Mouse (Mus musculus) heart, postnatal 14 days (tissue): ENCODE results near the gene 4931414P19Rik. TPM values are rescaled to one million over a fixed set of nuclear protein-coding genes. Genes with fewer than 3 reads are reported as not detected.

Experiments used
- DNase-seq, 2 experiments: peaks; one replicate each; pipeline ENCODE4 v3.0.0; 2021 to 2022
- intact Hi-C: fragments of 180-260 bp; cut with DNase I; formaldehyde crosslinking; loops from one replicate; pipeline ENCODE4 v1.15.1; 2025
- microRNA-seq, 2 experiments: library from miRNA; unstranded; fragments of <30 nt; microRNA quantifications; one replicate each; pipeline ENCODE4 v1.2.0; 2021 to 2022
- total RNA-seq, 2 experiments: library from RNA; stranded (reverse); gene quantifications; 2 replicates each; pipeline ENCODE4 v1.2.3; 2021

The 4931414P19Rik gene
- total RNA-seq, 2 experiments from 2014 or later: 5.0 to 6.0 TPM

DNA sequence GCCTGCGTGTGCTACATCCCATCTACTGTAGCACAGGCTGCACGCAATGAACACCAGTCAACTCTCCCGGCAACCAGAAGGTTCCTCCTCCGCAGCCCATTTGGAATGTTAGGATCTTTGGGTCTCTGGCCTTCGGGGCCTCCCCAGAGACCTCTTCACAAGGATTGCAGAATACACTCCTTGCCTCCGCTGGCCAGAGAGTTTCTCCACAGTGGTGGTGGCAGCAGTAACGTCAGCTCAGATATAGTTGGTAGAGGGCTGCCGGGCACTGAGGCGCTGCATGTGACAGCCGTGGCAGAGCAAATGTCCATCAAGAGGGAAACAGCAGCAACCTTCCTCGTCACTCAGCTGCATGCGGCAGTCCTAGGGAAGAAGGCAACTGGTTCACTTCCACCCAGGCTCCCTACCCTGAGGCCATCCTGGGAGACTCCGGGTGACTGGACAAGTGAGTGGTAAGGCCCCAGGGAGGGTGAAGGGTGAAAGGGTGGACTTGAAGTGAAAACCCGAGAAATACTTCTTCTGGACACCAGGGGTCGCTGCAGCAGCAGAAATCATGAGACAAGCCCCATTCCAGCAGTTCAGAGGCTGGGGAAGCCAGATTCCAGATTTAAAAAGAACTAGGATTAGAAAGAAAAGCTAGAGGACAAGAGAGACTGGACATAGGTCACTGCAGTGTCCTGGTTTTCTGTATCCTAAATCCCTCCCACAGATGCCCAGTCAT, 36.9 kb downstream of the 4931414P19Rik start:
- DNase-seq: peak; percentile 76 to 83
- intact Hi-C loops: loop anchor here (1.0 to 5.0 kb wide), 2 partner anchors 72 to 133 kb away; partner anchors contain the start of gene Cdh24

DNA sequence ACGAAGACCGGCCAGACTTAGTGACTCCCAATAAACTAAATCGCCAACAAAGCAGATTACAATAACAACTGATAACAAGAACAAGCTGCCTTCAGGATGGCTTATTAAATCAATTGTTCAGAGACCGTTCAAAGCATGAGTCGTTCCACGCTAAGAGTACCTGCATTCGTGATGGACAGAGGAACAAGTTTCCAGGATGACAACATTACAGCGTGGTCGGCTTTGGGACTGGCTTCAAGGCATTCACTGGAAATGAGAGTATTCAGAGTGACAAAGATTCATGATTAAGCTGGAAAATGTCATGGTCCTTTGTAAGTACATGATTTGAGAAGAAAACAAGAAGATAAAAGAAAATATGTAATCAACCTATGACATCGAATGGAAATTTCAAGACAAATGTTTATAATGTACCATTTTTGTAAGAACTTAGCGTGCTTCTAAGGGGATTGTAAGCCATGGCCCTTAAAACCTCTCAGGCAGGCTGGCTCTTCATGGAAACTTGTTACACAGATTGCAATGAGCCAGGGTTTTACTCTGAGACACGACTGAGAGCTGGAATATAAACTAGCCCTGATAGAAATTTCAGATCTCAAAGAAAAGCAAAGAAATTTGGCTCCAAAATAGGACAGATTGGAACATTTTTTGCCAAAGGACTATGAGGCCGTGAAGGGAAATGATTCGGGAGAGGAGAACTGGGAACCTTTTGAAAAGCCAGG, 45.1 kb downstream of the 4931414P19Rik start:
- intact Hi-C loops: no loop called here
- no peak for DNase-seq

DNA sequence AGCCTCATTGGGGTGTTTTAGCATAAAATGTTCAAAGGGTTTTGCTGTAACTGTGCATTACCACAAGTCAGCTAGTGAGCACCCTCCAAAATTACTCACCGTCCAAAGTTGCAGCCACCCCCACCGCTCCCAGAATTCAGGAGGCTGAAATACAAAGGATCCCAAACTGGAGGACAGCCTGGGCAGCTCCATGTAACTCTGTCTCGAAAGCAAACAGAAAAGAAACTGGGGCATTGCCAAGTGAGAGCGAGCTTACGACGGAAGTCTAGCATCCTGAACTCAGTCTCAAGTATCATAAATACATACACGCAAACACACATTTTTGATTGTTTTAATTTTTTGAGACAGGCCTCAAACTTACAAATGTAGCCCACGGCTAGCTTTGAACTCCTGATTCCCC, 48.5 kb downstream of the 4931414P19Rik start:
- intact Hi-C loops: no loop called here

DNA sequence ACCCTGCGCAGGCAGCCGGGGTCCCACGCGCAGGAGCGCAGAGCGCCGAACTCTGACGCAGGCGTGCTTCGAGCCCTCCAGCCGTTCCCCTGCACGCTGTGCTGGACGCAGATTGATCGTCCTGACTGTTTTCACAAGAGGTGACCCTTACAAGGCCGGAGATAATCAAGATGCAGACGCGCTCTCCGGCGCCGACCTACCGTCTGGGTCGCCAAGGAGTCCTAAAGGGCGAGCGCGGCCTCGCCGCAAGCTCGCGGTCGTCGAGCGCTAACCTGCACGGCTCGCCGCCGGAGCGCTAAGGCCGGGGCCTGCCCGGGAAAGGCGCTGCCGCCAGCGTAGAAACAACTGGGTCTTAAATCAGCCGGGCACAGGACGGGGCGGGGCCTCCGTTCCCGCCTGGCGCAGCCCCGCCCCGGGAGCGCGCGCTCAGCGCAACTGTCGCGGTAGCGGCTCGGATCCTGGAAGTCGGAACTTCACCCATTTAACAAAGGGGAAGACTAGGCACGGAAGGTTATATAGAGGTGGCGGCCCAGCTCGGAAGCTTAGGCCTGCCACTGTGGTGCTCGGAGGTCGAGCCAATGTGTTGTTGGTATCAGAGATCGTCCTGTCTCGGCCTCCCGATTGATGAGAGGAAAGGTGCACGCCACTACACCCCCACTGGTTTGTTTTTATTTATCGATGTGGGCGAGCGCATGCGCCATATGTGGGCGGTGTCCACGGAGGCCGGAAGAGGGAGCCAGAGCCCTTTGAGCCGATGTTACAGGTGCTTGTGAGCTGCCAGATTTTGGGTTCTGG, 51.6 kb downstream of the 4931414P19Rik start, which contains the start of gene Haus4:
TSS of gene Haus4 (minus strand) at position 642 of the 795 bp plus-strand sequence.
- DNase-seq: peak; percentile 86 to 87
- intact Hi-C loops: no loop called here

More for the DNA sequence above, 48.5 kb downstream of the 4931414P19Rik start:
- DNase-seq: no peak

DNA sequence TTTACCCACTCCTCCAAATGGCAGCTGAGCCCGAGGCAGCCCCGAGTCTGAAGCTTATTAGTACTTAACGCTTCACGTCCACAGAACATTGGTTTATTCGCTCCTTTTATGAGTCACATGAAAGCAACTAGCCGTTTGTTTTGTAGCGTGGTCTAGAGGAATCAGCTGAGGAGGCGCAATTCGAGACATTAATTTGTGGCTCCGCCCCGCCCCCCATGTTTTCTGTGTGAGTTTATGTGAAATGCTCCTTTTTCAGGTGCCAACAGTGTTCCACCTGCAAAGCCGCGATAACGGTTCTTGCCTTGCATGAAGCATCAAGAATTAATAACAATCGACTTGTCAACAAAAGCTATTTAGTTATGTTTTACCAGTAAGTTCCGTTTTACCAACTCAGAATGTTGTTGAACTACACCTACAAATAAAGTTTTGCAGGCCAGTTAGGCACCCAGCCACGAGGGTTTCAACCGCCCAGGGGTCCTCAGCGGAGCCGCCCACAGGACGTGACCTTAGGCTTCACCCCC, 52.3 kb downstream of the 4931414P19Rik start:
- intact Hi-C loops: no loop called here

DNA sequence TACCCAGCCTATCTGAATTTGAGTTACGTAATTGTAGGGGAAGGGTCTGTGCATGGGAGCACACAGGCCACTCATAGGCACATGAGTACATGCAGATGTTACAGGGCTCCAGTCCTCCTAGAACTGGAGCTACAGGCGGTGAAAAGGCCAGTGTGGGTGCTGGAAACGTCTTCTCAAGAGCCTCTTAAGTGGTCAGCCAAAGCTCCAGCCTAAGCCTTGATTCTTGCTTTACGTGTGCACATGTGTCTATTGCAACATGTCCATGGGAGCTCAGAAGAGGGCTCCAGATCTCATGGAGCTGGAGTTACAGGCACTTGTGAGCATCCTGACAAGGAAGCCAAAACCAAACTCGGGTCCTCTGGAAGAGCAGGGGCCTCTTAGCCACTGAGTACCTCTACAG, 61.1 kb downstream of the 4931414P19Rik start:
- DNase-seq: no peak
- intact Hi-C loops: no loop called here

More for the DNA sequence above, 52.3 kb downstream of the 4931414P19Rik start:
- DNase-seq: no peak

DNA sequence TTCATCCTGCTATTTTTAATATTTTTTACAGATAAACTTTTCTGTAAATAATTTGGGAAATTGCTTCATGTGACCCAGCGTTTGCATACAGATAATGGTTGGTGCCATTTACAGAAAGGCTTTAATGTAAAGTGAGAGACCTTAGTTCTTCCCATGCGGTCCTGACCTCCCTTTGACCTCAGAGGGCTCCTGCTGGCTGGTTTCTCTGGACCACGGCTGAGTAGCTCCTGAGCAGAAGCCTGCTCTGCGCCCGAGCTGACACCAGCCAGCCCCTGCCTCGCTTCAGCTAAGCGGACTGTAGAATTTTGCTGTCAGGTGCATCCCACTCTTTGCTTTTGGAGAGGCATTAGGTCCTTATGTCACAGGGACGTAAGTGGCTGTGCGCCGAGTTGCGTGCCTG, 65.0 kb downstream of the 4931414P19Rik start:
- no peak for DNase-seq
- intact Hi-C loops: no loop called here

DNA sequence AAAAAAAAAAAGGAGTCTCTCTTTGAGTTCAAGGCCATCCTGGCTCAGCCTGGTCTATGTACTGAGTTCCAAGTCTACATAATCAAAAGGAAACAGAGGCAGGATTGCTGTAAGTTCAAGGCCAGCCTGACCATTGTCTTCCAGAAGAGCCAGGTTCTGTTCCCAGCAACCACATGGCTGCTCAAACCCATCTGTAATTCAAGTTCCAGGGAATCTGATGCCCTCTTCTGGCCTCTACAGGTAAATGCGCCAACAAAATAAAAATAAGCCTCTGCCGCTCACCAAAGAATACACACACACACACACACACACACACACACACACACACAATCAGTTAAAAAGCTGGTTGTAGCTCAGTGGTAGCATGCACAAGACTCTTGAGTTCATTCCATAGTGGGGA, 67.2 kb downstream of the 4931414P19Rik start:
- no peak for DNase-seq
- intact Hi-C loops: no loop called here

Small RNA genes within 50 kb of the gene (microRNA-seq; reads per million reads assigned to microRNA genes)
- gene Mir686: 0 reads per million in 2 experiments
- gene Mir6948: 0.27 to 0.36 reads per million in 2 experiments

Other genes starting within 250 kb of the 4931414P19Rik start
- 100 to 1,000 TPM; 116 to 125 TPM for gene Oxa1l, start 245.2 kb downstream of the 4931414P19Rik start, total RNA-seq
- gene Slc7a7, start 188.2 kb downstream of the 4931414P19Rik start, total RNA-seq: 1 to 10 TPM; 6.2 to 6.5 TPM
- gene Mrpl52, start 179.1 kb downstream of the 4931414P19Rik start, total RNA-seq: 100 to 1,000 TPM; 102 to 116 TPM
- 10 to 100 TPM; 53.6 to 60.0 TPM for gene Mmp14, start 174.4 kb downstream of the 4931414P19Rik start, total RNA-seq
- 10 to 100 TPM; 63.2 to 65.6 TPM for gene Lrp10, start 141.9 kb downstream of the 4931414P19Rik start, total RNA-seq
- not detected for gene Rem2, start 129.9 kb downstream of the 4931414P19Rik start, total RNA-seq
- gene Prmt5, start 88.5 kb downstream of the 4931414P19Rik start, total RNA-seq: 10 to 100 TPM; 26.9 to 29.2 TPM
- 1 to 10 TPM; 5.2 to 6.1 TPM for gene Haus4, start 51.4 kb downstream of the 4931414P19Rik start, total RNA-seq
- 10 to 100 TPM; 10.2 to 10.7 TPM for gene Ajuba, start 28.4 kb downstream of the 4931414P19Rik start, total RNA-seq
- gene Psmb5, start 12.0 kb upstream of the 4931414P19Rik start, total RNA-seq: 100 to 1,000 TPM; 186 to 196 TPM
- 1 to 10 TPM in 1 of 2 experiments, not detected in 1; 1.1 TPM for gene Psmb11, start 15.4 kb upstream of the 4931414P19Rik start, total RNA-seq
- gene Gm17606, start 35.0 kb upstream of the 4931414P19Rik start, total RNA-seq: not detected
- gene Cdh24, start 35.4 kb upstream of the 4931414P19Rik start, total RNA-seq: 1 to 10 TPM; 1.1 to 1.6 TPM
- 10 to 100 TPM; 17.2 to 18.6 TPM for gene 1700123O20Rik, start 80.2 kb upstream of the 4931414P19Rik start, total RNA-seq
- 100 to 1,000 TPM; 105 to 106 TPM for gene Acin1, start 80.9 kb upstream of the 4931414P19Rik start, total RNA-seq
- not detected for gene Gm29776, start 92.8 kb upstream of the 4931414P19Rik start, total RNA-seq
- not detected for gene Cebpe, start 106.2 kb upstream of the 4931414P19Rik start, total RNA-seq
- 1 to 10 TPM; 3.2 to 3.7 TPM for gene Slc7a8, start 176.0 kb upstream of the 4931414P19Rik start, total RNA-seq
- gene Rnf212b, start 208.1 kb upstream of the 4931414P19Rik start, total RNA-seq: not detected